Mouse (Mus musculus) lung, embryonic 15.5 days (tissue): ENCODE data around the gene Lin7b. TPM values are rescaled to one million over a fixed set of nuclear protein-coding genes. Genes with fewer than 3 reads are reported as not detected.
A peak's percentile ranks its signal among the peaks of the same experiment; 100 is the strongest.

ENCODE experiments used
- ATAC-seq: fragments of 200-750 bp; cut with Nextera tagmentation; 2 replicates; pipeline ENCODE4 v1.8.0; 2017; ENCODE audit warnings: moderate number of reproducible peaks, borderline replicate concordance; ENCODE audit not compliant: low FRiP score, low TSS enrichment; ENCODE audit errors: extremely low read depth
- H3K27ac ChIP-seq: fragments of 300-500 bp; sonication (generic); 2 replicates; pipeline ENCODE4 v1.5.1; 2015; ENCODE audit warnings: moderate library complexity, mild to moderate bottlenecking, inconsistent platforms
- H3K27me3 ChIP-seq: fragments of 300-500 bp; sonication (generic); 2 replicates; pipeline ENCODE4 v1.6.1; 2015; ENCODE audit warnings: inconsistent platforms
- H3K36me3 ChIP-seq: fragments of 300-500 bp; sonication (generic); 2 replicates; pipeline ENCODE4 v1.6.1; 2015; ENCODE audit warnings: inconsistent platforms
- H3K4me1 ChIP-seq: fragments of 300-500 bp; sonication (generic); 2 replicates; pipeline ENCODE4 v1.6.1; 2015; ENCODE audit warnings: inconsistent platforms
- H3K4me2 ChIP-seq: fragments of 300-500 bp; sonication (generic); 2 replicates; pipeline ENCODE4 v1.6.1; 2015; ENCODE audit warnings: inconsistent platforms, mild to moderate bottlenecking, moderate library complexity
- H3K4me3 ChIP-seq: fragments of 300-500 bp; sonication (generic); 2 replicates; pipeline ENCODE4 v1.5.1; 2015; ENCODE audit warnings: mild to moderate bottlenecking, inconsistent platforms
- H3K9ac ChIP-seq: fragments of 300-500 bp; sonication (generic); 2 replicates; pipeline ENCODE4 v1.6.1; 2015; ENCODE audit warnings: inconsistent platforms
- H3K9me3 ChIP-seq: fragments of 300-500 bp; sonication (generic); 2 replicates; pipeline ENCODE4 v1.6.1; 2016; ENCODE audit warnings: inconsistent platforms
- WGBS: fragments of 180-500 bp; shearing (Covaris S2); methylation state at CpG from one replicate; pipeline ENCODE4 v1.1.7; 2015; 5-methylcytosine and 5-hydroxymethylcytosine counted together
- polyA plus RNA-seq: library from polyadenylated mRNA; unstranded; fragments of >200 nt; fragmentation: Nextera tagmentation; extraction: Ambion mirVana; gene quantifications from 2 replicates; pipeline ENCODE4 v1.2.1, GENCODE M21; 2015

Lin7b gene
- polyA plus RNA-seq, 1 experiment from 2014 or later: 0.92 TPM

DNA sequence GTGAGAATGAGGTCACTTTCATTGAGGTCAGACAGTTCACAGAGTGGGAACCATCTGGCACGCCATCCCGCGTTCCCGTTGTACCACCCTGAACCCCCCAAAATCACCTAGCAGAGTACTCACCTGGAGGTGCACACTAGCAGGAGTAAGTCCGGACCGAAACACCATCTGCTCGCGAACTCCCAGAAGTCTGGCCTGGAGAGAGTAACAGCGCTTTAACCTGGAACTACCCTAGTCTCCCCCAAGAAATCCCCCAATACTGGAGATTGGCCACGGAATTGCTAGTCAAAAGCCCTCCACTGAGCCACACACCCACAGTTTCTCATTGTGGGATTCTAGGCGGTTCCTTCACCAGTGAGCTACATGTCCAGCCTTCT is 30.3 kb downstream of the Lin7b start:
- under 1% methylated on average over 11 of the region's 11 CpGs for WGBS
- H3K9me3 ChIP-seq: no peaks in the 10 kb centered on the region
- H3K4me2 ChIP-seq: peak overlapping the region; percentile 91
- peak overlapping the region; percentile 70 for H3K27ac ChIP-seq
- H3K4me3 ChIP-seq: peak overlapping the region; percentile 55
- peak overlapping the region; percentile 64 for H3K9ac ChIP-seq
- H3K27me3 ChIP-seq: no peaks in the 10 kb centered on the region
- H3K4me1 ChIP-seq: peaks cover 47% of the 10 kb centered on the region
- H3K36me3 ChIP-seq: no peaks in the 10 kb centered on the region
- no peak for ATAC-seq

DNA sequence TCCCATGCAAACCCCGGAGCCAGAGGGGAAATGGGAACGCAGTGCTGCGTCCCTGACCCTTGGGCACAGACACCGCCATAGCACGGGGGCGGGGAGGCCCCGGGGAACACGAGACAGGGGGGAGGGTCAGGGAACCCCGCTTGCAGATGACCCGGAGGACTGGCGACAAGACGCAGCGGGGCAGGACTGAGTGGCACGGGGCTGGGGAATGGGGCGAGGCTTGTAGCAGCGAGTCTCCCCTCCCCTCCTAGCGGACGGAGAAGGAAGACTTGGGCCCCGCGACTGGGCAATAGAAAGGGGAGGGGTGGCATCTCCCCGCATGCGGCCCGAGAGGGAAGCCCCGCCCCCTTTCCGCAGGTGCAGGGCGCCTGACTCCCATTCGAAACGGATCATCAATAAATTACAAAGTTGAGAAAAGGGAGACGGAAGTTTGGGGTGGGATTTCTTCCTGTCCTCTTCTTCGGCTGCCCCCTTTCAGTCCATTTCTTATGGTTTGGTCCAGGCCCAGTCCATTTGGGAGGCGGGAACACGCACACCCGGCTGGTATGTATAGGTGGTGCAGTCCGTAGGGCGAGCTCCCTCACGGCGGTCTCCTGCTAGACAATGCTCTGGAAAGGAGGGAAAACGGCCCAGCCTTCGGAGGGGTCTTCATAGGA is 30.8 kb downstream of the Lin7b start:
- H3K4me3 ChIP-seq: peak overlapping the region; percentile 55
- 0% methylated on average over 35 of the region's 39 CpGs for WGBS
- H3K4me1 ChIP-seq: peaks cover 52% of the 10 kb centered on the region
- peak overlapping the region; percentile 64 for H3K9ac ChIP-seq
- ATAC-seq: peak; percentile 82
- peak overlapping the region; percentile 91 for H3K4me2 ChIP-seq
- no peaks in the 10 kb centered on the region for H3K36me3 ChIP-seq
- no peaks in the 10 kb centered on the region for H3K9me3 ChIP-seq
- no peaks in the 10 kb centered on the region for H3K27me3 ChIP-seq
- H3K27ac ChIP-seq: peak overlapping the region; percentile 70

DNA sequence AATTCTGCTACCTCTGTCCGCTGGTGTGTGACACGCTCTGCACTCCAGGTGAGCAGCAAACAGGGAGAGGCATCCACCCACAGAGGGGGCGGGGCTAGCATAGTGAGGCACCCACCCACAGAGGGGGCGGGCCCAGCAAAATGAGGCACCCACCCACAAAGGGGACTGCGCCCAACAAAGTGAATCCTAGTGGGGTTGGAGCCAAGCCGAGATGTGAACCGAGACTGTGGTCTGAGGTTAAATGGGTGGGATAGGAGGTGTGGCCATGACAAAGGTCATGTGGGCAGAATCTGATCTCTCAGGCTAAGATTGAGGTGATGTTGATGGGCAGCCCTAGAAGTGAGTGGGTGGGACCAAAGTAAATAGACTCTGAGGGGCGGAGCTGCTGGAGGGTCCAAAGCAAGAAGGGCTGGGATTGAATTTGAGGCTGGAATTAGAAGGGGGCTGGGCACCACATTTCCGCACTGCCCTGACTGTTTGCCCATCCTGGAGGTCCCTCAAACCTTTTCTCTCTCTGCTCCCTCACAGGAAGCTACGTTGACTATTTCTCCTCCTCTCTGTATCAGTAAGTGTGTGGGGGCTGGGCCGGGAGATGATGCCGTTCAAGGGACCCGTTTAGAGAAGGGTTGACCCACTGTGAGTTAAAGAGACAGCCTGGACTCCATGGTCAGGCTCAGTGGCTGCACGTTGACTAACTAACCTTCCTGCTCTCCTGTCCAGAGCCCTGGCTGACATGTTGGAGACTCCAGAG is 32.0 kb downstream of the Lin7b start:
- Histone ChIP-seq H3K27ac (peak overlapping the region; percentile 38; the same call in 1 of the 2 replicates), H3K4me2 (peak overlapping the region; percentile 91), H3K9ac (no peak overlapping the region), H3K36me3 (no peaks in the 10 kb centered on the region), H3K4me1 (peaks cover 57% of the 10 kb centered on the region), H3K9me3 (no peaks in the 10 kb centered on the region), H3K4me3 (peak overlapping the region; percentile 55; the same call in 1 of the 2 replicates), H3K27me3 (no peaks in the 10 kb centered on the region)
- 0 out of 2 replicates have a peak, but pooled peaks have one; percentile 1 for ATAC-seq
- WGBS: 3% methylated on average over 14 of the region's 14 CpGs

DNA sequence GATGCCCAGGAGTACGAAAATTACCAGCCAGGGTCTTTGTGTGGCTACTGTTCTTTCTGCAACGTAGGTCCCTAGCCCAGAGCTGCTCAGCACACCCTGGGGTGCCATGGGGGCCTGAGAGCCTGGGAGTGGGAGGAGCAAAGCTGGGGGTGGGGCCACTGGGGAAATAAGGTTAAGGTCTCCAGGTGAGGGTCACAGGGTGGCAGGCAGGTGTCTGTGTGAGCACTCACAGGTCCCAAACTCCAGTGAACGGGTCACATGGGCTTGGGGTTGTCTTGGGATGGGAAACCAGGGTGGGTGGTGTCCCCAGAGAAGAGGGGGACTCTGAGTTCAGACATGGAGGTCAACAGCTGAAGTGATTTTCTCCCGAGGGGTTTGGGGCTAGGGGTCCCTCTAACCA is 32.9 kb downstream of the Lin7b start:
- Histone ChIP-seq H3K4me2 (no peak overlapping the region), H3K4me1 (peaks cover 64% of the 10 kb centered on the region), H3K9me3 (no peaks in the 10 kb centered on the region), H3K4me3 (no peak overlapping the region), H3K36me3 (no peaks in the 10 kb centered on the region), H3K9ac (no peak overlapping the region), H3K27ac (no peak overlapping the region), H3K27me3 (no peaks in the 10 kb centered on the region)
- 14% methylated on average over 4 of the region's 4 CpGs for WGBS
- ATAC-seq: no peak

DNA sequence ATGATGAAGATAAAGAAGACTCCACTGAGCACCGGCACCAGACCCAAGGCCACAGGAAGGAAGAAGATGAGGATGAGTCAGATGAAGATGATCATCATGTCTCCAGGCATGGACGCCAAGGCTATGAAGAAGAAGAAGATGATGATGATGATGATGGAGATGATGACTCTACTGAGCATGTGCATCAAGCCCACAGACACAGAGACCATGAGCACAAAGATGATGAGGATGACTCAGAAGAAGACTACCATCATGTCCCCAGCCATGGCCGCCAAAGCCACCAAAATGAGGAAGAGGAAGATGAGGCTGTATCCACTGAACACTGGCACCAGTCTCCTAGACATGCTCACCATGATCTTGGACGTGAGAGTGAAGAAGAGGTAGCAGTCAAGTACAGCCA is 34.1 kb downstream of the Lin7b start:
- no peak overlapping the region for H3K9ac ChIP-seq
- ATAC-seq: no peak
- H3K27ac ChIP-seq: no peak overlapping the region
- no peak overlapping the region for H3K4me2 ChIP-seq
- no peak overlapping the region for H3K4me3 ChIP-seq
- no peaks in the 10 kb centered on the region for H3K36me3 ChIP-seq
- H3K27me3 ChIP-seq: no peaks in the 10 kb centered on the region
- H3K9me3 ChIP-seq: no peaks in the 10 kb centered on the region
- 87% methylated on average over 4 of the region's 4 CpGs for WGBS
- H3K4me1 ChIP-seq: peaks cover 67% of the 10 kb centered on the region

DNA sequence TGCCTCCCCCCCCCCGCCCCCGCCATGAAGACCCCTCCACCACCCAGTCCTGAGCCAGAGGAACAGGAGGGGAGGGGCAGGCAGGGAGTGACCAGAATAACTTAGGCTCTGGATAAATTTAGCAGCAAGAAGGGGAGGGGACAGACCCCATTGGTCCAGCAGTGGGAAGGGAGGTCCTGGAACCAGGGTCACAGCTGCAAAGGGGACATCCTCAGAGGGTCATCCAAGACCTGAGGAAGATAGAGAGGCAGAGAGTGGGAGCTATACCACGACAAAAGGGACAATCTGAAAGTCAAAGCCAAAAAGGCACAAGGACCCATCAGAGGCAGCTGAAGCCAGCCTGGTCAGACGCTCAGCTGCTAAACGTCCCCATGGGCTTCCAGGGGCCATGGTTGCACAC is 35.3 kb downstream of the Lin7b start, which contains the start of gene Hrc:
Gene Hrc, plus strand, starts transcription at position 235 of the 400 bp plus-strand sequence.
- peak within 1 kb of the TSS; percentile 85; the same call in 1 of the 2 replicates for H3K4me2 ChIP-seq
- no peaks in the 10 kb centered on the region for H3K9me3 ChIP-seq
- 24% methylated on average over 5 of the region's 5 CpGs for WGBS
- peaks cover 55% of the 10 kb centered on the region for H3K4me1 ChIP-seq
- H3K27ac ChIP-seq: peak within 1 kb of the TSS; percentile 94; the same call in 1 of the 2 replicates
- H3K4me3 ChIP-seq: no peak within 1 kb of the TSS
- no peak for ATAC-seq
- H3K36me3 ChIP-seq: no peaks in the 10 kb centered on the region
- no peak within 1 kb of the TSS for H3K9ac ChIP-seq
- H3K27me3 ChIP-seq: no peaks in the 10 kb centered on the region

DNA sequence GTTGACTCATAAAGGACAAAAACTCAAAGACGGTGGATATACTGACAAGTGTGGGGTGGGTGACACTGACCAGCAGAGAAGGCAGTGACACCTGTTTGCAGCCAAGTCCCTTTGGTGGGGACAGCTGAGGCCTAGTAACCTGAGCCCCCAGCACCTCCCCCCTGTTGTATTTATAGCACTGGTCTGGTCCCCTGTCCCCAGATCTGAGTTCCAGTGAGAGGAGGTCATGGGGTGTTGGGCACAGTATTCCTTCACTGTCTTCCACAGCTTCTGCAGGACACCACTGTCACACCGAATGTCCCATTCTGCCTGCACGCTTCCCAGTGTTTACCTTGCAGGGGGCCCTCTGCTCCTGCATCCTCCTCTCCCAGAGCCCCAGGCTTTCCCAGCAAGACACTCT is 35.8 kb downstream of the Lin7b start:
- no peak overlapping the region for H3K9ac ChIP-seq
- H3K27me3 ChIP-seq: no peaks in the 10 kb centered on the region
- H3K4me1 ChIP-seq: peaks cover 50% of the 10 kb centered on the region
- WGBS: 8% methylated on average over 3 of the region's 3 CpGs
- H3K27ac ChIP-seq: 0 out of 2 replicates have a peak overlapping the region, but pooled peaks have one; percentile 10
- H3K36me3 ChIP-seq: no peaks in the 10 kb centered on the region
- ATAC-seq: no peak
- H3K9me3 ChIP-seq: no peaks in the 10 kb centered on the region
- H3K4me3 ChIP-seq: no peak overlapping the region
- peak overlapping the region; percentile 85; the same call in 1 of the 2 replicates for H3K4me2 ChIP-seq

DNA sequence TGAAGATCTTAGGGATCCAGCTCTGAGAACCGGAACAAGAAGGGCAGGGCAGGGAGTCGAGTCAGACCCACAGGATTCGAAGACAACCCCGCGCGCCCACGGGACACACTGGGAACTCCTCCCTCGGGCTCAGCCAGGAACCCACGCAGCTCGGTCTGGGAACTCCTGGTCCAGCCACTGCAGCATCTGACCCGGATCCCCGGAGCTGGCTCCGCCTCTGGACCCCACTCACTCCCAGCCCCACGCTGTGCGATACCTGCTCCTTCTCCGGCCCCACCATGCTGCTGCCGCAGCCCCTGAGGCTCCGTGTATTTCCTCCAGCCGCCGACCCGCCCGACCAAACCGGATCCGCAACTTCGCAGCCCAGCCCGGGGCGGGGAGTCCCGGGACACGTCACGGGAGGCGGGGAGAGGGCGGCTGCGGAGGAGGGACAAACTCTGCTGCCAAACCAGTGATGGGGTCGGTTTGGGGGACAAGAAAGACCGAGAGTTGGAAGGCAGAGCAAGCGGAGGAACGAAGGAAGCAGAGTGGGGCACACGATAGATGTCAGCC is 36.9 kb downstream of the Lin7b start, which contains the start of gene Trpm4:
Gene Trpm4, minus strand, starts transcription at position 350 of the 552 bp plus-strand sequence.
- Histone ChIP-seq H3K4me3 (peak within 1 kb of the TSS; percentile 63), H3K9me3 (no peaks in the 10 kb centered on the region), H3K4me1 (peaks cover 39% of the 10 kb centered on the region), H3K27ac (peak within 1 kb of the TSS; percentile 94), H3K9ac (peak within 1 kb of the TSS; percentile 72), H3K4me2 (peak within 1 kb of the TSS; percentile 85), H3K27me3 (no peaks in the 10 kb centered on the region), H3K36me3 (no peaks in the 10 kb centered on the region)
- under 1% methylated on average over 38 of the region's 38 CpGs for WGBS
- ATAC-seq: peak; percentile 78

DNA sequence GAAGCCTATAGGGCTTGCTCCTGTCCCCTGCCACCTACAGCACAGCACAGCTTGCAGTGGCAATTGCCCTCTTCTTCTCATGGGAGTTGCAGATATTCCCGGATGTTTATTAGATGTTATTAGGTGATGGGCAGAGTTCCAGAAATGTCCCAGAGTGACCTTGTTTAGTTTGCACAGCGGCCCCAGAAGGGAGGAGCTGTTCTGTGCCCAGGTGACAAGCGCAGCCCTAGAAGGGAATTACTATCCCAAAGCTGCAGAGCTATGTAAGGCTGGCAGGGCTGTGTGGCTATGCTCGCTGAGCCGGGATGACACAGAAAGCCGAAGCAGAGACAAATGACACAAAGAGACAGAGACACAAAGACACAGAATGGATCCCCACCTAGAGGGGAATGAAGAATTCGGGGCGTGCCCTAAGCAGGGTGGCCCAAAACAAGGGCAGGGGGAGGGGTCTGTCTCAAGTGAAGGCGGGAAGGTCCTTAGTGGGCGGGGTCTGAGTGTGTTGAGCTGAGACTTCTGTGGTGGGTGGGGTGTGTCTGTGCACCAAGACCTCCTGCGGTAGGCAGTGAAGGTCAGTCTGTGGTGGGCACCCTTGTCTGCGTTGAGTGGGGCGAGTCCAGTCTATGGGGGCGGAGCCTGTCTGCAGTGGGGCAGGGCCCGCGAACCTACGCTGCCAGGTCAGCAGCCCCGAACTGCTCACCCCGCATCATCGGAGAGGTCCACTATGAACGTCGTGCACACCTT is 37.5 kb downstream of the Lin7b start:
- Histone ChIP-seq H3K4me2 (peak overlapping the region; percentile 85), H3K9ac (peak overlapping the region; percentile 72), H3K4me1 (peaks cover 33% of the 10 kb centered on the region), H3K36me3 (no peaks in the 10 kb centered on the region), H3K4me3 (peak overlapping the region; percentile 63), H3K9me3 (no peaks in the 10 kb centered on the region), H3K27me3 (no peaks in the 10 kb centered on the region), H3K27ac (peak overlapping the region; percentile 94)
- WGBS: 1% methylated on average over 22 of the region's 22 CpGs
- peak; percentile 64 for ATAC-seq

DNA sequence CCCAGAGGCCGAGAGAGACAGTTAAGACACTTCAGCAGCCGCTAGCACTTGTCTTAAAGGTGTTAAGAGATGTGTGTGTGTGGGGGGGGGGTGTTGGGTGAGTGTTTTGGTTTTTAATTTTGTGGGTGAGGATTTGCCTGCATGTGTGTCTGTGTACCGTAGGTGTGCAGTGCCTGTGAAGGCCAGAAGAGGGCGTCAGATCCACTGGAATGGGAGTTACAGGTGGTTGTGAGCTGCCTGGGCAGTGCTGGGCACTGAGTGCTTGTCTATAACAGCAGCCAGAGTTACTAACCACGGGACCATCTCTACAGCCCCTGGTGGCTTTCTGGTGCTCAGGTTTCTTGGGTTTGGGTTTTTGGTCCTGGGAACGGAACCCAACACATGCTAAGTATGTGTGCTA is 38.9 kb downstream of the Lin7b start:
- Histone ChIP-seq H3K4me1 (peaks cover 27% of the 10 kb centered on the region), H3K4me2 (no peak overlapping the region), H3K27ac (no peak overlapping the region), H3K9me3 (no peaks in the 10 kb centered on the region), H3K9ac (no peak overlapping the region), H3K4me3 (no peak overlapping the region), H3K36me3 (peaks cover 3% of the 10 kb centered on the region), H3K27me3 (no peaks in the 10 kb centered on the region)
- ATAC-seq: no peak
- 70% methylated on average over 6 of the region's 6 CpGs for WGBS

DNA sequence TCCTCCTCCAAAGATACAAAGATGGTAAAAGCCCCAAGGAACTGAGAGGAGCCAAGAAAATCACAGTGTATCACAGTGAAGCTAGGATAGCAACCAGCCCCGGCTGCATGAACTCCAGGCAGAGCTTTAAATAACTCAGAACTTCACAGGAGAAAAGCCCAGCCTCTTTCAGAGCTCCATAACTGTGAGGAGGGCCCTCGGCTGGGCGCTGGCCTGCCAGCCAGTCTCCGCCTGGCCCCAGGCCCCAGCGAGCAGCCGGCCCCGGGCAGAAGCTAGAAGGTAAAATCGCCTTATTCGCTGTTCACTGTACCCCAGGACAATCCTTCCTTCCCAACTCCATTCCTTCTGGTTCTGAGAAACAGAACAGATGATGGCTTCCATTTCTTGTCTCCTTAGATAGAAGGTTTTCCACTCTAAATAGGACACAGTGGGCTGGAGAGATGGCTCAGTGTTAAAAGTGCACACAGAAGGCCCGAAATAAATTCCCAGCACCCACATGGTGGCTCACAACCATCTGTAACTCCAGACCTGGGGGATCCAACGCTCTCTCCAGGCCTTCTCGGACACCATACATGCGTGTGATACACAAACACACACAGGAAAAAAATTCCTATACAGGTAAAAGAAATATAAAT is 41.4 kb downstream of the Lin7b start:
- WGBS: 78% methylated on average over 13 of the region's 13 CpGs
- Histone ChIP-seq H3K9ac (no peak overlapping the region), H3K27ac (no peak overlapping the region), H3K4me1 (peaks cover 13% of the 10 kb centered on the region), H3K4me3 (no peak overlapping the region), H3K36me3 (peaks cover 21% of the 10 kb centered on the region), H3K4me2 (no peak overlapping the region), H3K9me3 (no peaks in the 10 kb centered on the region), H3K27me3 (no peaks in the 10 kb centered on the region)
- ATAC-seq: no peak
